Mouse (Mus musculus) Patski (cell line): ENCODE results near the gene Parva. TPM values are rescaled to one million over a fixed set of nuclear protein-coding genes. Genes with fewer than 3 reads are reported as not detected.
A peak's percentile ranks its signal among the peaks of the same experiment; 100 is the strongest.

ENCODE experiments used
- ATAC-seq: fragments of 100-300 bp; one replicate; pipeline ENCODE4 v1.8.0; 2021
- CTCF ChIA-PET: fragments of 350-600 bp; sonication (Branson Sonifier 250); formaldehyde crosslinking; loops from one replicate; lab custom pipeline; 2022; ENCODE audit warnings: inconsistent platforms; lab: Charles Lee
- POLR2A ChIA-PET: fragments of 350-600 bp; sonication (Branson Sonifier 250); formaldehyde crosslinking; loops from one replicate; lab custom pipeline; 2022; ENCODE audit warnings: antibody characterized with exemption, inconsistent platforms; lab: Charles Lee
- DNase-seq: peaks from one replicate; pipeline ENCODE4 v3.0.0-alpha.2; 2011; ENCODE audit warnings: low read depth, low spot score
- H3K27me3 ChIP-seq: fragments of 371-371 bp; one replicate; pipeline ENCODE4 v1.5.1; 2021
- CTCF ChIP-seq: fragments of 100-300 bp; IDR thresholded peaks from one replicate; pipeline ENCODE4 v1.5.1; 2021
- in situ Hi-C: fragments of 300-500 bp; cut with MboI; formaldehyde crosslinking; loops from 3 replicates; pipeline ENCODE4 v1.11.1; 2018; ENCODE audit warnings: low pct_unique_long_range_greater_than_20kb, mixed read lengths
- polyA plus RNA-seq: library from polyadenylated mRNA; unstranded; gene quantifications from one replicate; pipeline ENCODE4 v1.2.3, GENCODE M21; 2021

Parva gene
- polyA plus RNA-seq = 138 TPM

- no peaks in the 10 kb centered on the region for H3K27me3 ChIP-seq
- in situ Hi-C loops = no loop called here
- POLR2A ChIA-PET = interaction anchor here (0.6 to 2.1 kb wide), 7 partner anchors 10 to 1107 kb away, joined by 4 to 7 read pairs (median 4); no protein-coding TSS in a partner anchor
- ATAC-seq (peak; percentile 79), DNase-seq (no peak)
- TF ChIP-seq CTCF = no peak
- CTCF ChIA-PET = interaction anchor here (1.0 kb wide), 1 partner anchor 15 kb away, joined by 3 read pairs; no protein-coding TSS in a partner anchor
Measured at GRCm38 (mm10) chr7:112427357-112428157, at the start of gene Parva. TSS of gene Parva (plus strand) at chr7:112427505.

GRCm38 (mm10) chr7:112378056-112378455 lies 49.2 kb upstream of the Parva start:
- in situ Hi-C loops = loop anchor here (10.0 to 25.0 kb wide), 2 partner anchors 757 to 884 kb away; no protein-coding TSS in a partner anchor
- no peak for TF ChIP-seq CTCF
- H3K27me3 ChIP-seq = no peaks in the 10 kb centered on the region
- no peak for DNase-seq
- ATAC-seq = no peak
- ChIA-PET POLR2A (no interaction called here), CTCF (interaction anchor here (0.7 to 2.5 kb wide), 11 partner anchors 13 to 541 kb away, joined by 3 to 10 read pairs (median 4); no protein-coding TSS in a partner anchor)

- in situ Hi-C loops = loop anchor here (10.0 to 25.0 kb wide), 2 partner anchors 756 to 884 kb away; no protein-coding TSS in a partner anchor
- ATAC-seq (no peak), DNase-seq (no peak)
- no peak for TF ChIP-seq CTCF
- CTCF ChIA-PET = interaction anchor here (1.1 to 2.5 kb wide), 5 partner anchors 13 to 495 kb away, joined by 3 to 10 read pairs (median 8); no protein-coding TSS in a partner anchor
- POLR2A ChIA-PET = interaction anchor here (0.5 kb wide), 1 partner anchor 760 kb away, joined by 3 read pairs; no protein-coding TSS in a partner anchor
- no peaks in the 10 kb centered on the region for H3K27me3 ChIP-seq
Measured at GRCm38 (mm10) chr7:112378476-112378875, 48.8 kb upstream of the Parva start.

- ChIA-PET CTCF (interaction anchor here (0.9 kb wide), 1 partner anchor 10 kb away, joined by 3 read pairs; no protein-coding TSS in a partner anchor), POLR2A (no interaction called here)
- H3K27me3 ChIP-seq = no peaks in the 10 kb centered on the region
- in situ Hi-C loops = loop anchor here (25.0 kb wide), 1 partner anchor 876 kb away; no protein-coding TSS in a partner anchor
- no peak for ATAC-seq
- no peak for TF ChIP-seq CTCF
- DNase-seq = no peak
Measured at GRCm38 (mm10) chr7:112386521-112386920, 40.8 kb upstream of the Parva start.

- H3K27me3 ChIP-seq = no peaks in the 10 kb centered on the region
- CTCF ChIA-PET = no interaction called here
- POLR2A ChIA-PET = no interaction called here
- no peak for ATAC-seq
- no peak for DNase-seq
- in situ Hi-C loops = loop anchor here (25.0 kb wide), 1 partner anchor 874 kb away; no protein-coding TSS in a partner anchor
- TF ChIP-seq CTCF = no peak
Measured at GRCm38 (mm10) chr7:112387876-112388275, 39.4 kb upstream of the Parva start.

- TF ChIP-seq CTCF = no peak
- no peaks in the 10 kb centered on the region for H3K27me3 ChIP-seq
- in situ Hi-C loops = loop anchor here (25.0 kb wide), 1 partner anchor 874 kb away; no protein-coding TSS in a partner anchor
- ATAC-seq = no peak
- ChIA-PET CTCF (interaction anchor here (1.2 kb wide), 1 partner anchor 10 kb away, joined by 3 read pairs; no protein-coding TSS in a partner anchor), POLR2A (no interaction called here)
- no peak for DNase-seq
Measured at GRCm38 (mm10) chr7:112388363-112388875, 38.9 kb upstream of the Parva start.

- POLR2A ChIA-PET = interaction anchor here (0.6 kb wide), 1 partner anchor 23 kb away, joined by 4 read pairs; no protein-coding TSS in a partner anchor
- CTCF ChIA-PET = interaction anchor here (1.2 to 1.4 kb wide), 2 partner anchors 9 to 10 kb away, joined by 3 read pairs; no protein-coding TSS in a partner anchor
- H3K27me3 ChIP-seq = no peaks in the 10 kb centered on the region
- ATAC-seq (no peak), DNase-seq (no peak)
- TF ChIP-seq CTCF = no peak
- in situ Hi-C loops = loop anchor here (25.0 kb wide), 1 partner anchor 873 kb away; no protein-coding TSS in a partner anchor
Measured at GRCm38 (mm10) chr7:112389611-112390251, 37.6 kb upstream of the Parva start.

GRCm38 (mm10) chr7:112390252-112390936 lies 36.9 kb upstream of the Parva start:
- H3K27me3 ChIP-seq = no peaks in the 10 kb centered on the region
- DNase-seq (no peak), ATAC-seq (no peak)
- in situ Hi-C loops = loop anchor here (25.0 kb wide), 1 partner anchor 872 kb away; no protein-coding TSS in a partner anchor
- ChIA-PET CTCF (interaction anchor here (1.4 to 1.9 kb wide), 2 partner anchors 11 to 13 kb away, joined by 3 to 10 read pairs; no protein-coding TSS in a partner anchor), POLR2A (interaction anchor here (0.6 kb wide), 1 partner anchor 297 kb away, joined by 4 read pairs; no protein-coding TSS in a partner anchor)
- TF ChIP-seq CTCF = no peak
